Mouse (Mus musculus): Measurements from ENCODE around the gene Myo16.

DNA sequence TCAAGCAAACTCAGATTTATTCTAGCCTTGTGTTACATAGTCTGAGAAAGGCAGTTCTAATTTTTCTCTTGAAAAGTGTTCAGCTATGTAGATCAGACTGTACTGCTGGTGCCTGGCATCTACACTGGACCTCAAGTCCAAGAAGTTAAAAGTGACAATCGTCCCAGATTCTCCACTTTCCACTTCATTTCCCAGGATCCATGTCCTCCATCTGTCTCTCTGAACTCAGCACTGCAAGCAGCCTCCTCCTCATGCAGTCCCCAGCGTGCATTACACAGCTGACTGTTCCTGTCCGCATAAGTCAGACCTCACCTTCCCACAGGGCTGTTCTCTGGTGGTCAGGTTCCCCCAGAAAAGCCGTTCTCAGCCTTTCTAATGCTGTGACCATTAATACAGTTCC is 28.0 kb upstream of the Myo16 start:
- TF ChIP-seq CTCF (IDR thresholded peaks at IDR 0.05; ENCODE audit: low read depth) (no peak), EP300 (IDR thresholded peaks at IDR 0.05; ENCODE audit: low read depth) (no peak)
